Mouse (Mus musculus) intestine, embryonic 16.5 days (tissue): ENCODE data around the gene Gpsm2. TPM values are rescaled to one million over a fixed set of nuclear protein-coding genes. Genes with fewer than 3 reads are reported as not detected.

Experiments
- ATAC-seq: fragments of 200-750 bp; cut with Nextera tagmentation; 2 replicates; pipeline ENCODE4 v1.8.0; 2017; ENCODE audit warnings: moderate TSS enrichment, moderate library complexity
- H3K27ac ChIP-seq: fragments of 300-500 bp; sonication (generic); 2 replicates; pipeline ENCODE4 v1.5.1; 2014; ENCODE audit warnings: mild to moderate bottlenecking, low read length
- H3K27me3 ChIP-seq: fragments of 300-500 bp; sonication (generic); replicated peaks from 2 replicates; pipeline ENCODE4 v1.6.1; 2014; ENCODE audit warnings: low read length, control low read depth, mixed read lengths; ENCODE audit not compliant: control insufficient read depth, insufficient read depth
- H3K36me3 ChIP-seq: fragments of 300-500 bp; sonication (generic); 2 replicates; pipeline ENCODE4 v1.6.1; 2014; ENCODE audit warnings: low read length, control low read depth; ENCODE audit not compliant: control insufficient read depth, insufficient read depth
- H3K4me1 ChIP-seq: fragments of 300-500 bp; sonication (generic); 2 replicates; pipeline ENCODE4 v1.6.1; 2014; ENCODE audit warnings: low read length, control low read depth, mixed read lengths; ENCODE audit not compliant: control insufficient read depth, insufficient read depth
- H3K4me2 ChIP-seq: fragments of 300-500 bp; sonication (generic); 2 replicates; pipeline ENCODE4 v1.6.1; 2014; ENCODE audit warnings: low read depth, low read length, control low read depth
- H3K4me3 ChIP-seq: fragments of 300-500 bp; sonication (generic); 2 replicates; pipeline ENCODE4 v1.5.1; 2014; ENCODE audit warnings: mild to moderate bottlenecking, low read length
- H3K9ac ChIP-seq: fragments of 300-500 bp; sonication (generic); 2 replicates; pipeline ENCODE4 v1.6.1; 2014; ENCODE audit warnings: low read depth, low read length
- H3K9me3 ChIP-seq: fragments of 300-500 bp; sonication (generic); 2 replicates; pipeline ENCODE4 v1.6.1; 2016; ENCODE audit warnings: low read length, control low read depth; ENCODE audit not compliant: control insufficient read depth
- WGBS: fragments of 180-500 bp; shearing (Covaris S2); extraction: QIAGEN DNeasy Blood & Tissue Kit; methylation state at CpG from one replicate; pipeline ENCODE4 v1.1.7; 2014; 5-methylcytosine and 5-hydroxymethylcytosine counted together
- polyA plus RNA-seq: library from polyadenylated mRNA; unstranded; fragments of >200 nt; fragmentation: Nextera tagmentation; extraction: Ambion mirVana; gene quantifications from 2 replicates; pipeline ENCODE4 v1.2.1, GENCODE M21; 2015

Gene Gpsm2
- polyA plus RNA-seq, 1 experiment from 2014 or later, result 49.5 TPM

DNA sequence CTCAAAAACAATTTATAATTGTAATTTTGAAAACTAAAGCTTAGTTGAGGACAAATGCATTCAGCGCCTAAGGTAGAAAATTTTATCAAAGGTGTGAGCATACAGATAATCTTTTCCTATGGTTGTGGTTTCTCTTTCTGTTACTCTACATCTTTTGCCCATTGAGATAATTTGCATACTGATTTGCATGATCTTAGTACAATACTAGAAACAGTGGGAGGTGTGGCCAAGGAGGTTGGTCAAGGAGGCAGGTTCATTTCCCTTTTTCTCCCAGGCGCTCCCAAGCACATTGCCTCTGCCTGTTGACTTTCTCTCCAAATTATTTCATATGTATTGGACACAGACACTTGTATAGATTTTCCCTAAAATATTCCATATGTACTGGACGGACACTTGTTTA is 15.7 kb upstream of the Gpsm2 start:
- H3K4me2 ChIP-seq, result no peak overlapping the region
- H3K9me3 ChIP-seq, result no peaks in the 10 kb centered on the region
- 85% methylated on average over 3 of the region's 3 CpGs for WGBS
- H3K9ac ChIP-seq, result no peak overlapping the region
- H3K27ac ChIP-seq, result no peak overlapping the region
- no peaks in the 10 kb centered on the region for H3K4me1 ChIP-seq
- no peaks in the 10 kb centered on the region for H3K36me3 ChIP-seq
- H3K4me3 ChIP-seq, result no peak overlapping the region
- no peak for ATAC-seq
- H3K27me3 ChIP-seq, result no peaks in the 10 kb centered on the region

DNA sequence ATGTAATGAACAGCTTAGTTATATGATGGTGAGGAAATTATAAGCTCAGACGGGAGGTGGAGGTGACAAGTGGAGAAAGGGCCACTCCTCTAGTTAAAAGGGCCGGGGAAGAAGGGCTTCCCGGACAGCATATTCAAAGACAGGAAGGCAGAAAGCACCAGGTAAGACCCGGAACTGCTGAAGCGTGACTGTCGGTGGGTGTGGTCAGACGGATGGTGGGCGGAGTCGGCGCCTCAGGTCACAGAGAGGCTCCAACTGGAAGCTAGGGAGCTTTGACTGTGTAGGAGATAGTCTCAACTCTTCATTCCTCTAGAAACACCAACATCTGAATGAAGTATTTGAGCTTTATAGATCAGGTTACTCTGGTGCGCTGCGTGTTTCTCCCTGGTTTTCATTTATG is 8.2 kb upstream of the Gpsm2 start:
- H3K9me3 ChIP-seq, result no peaks in the 10 kb centered on the region
- no peak overlapping the region for H3K4me3 ChIP-seq
- H3K27me3 ChIP-seq, result no peaks in the 10 kb centered on the region
- 0 out of 2 replicates have a peak overlapping the region, but pooled peaks have one; percentile 7 for H3K4me2 ChIP-seq
- H3K27ac ChIP-seq, result no peak overlapping the region
- 33% methylated on average over 12 of the region's 12 CpGs for whole genome bisulfite sequencing
- peak; percentile 91 for ATAC-seq
- no peaks in the 10 kb centered on the region for H3K4me1 ChIP-seq
- no peak overlapping the region for H3K9ac ChIP-seq
- H3K36me3 ChIP-seq, result no peaks in the 10 kb centered on the region

DNA sequence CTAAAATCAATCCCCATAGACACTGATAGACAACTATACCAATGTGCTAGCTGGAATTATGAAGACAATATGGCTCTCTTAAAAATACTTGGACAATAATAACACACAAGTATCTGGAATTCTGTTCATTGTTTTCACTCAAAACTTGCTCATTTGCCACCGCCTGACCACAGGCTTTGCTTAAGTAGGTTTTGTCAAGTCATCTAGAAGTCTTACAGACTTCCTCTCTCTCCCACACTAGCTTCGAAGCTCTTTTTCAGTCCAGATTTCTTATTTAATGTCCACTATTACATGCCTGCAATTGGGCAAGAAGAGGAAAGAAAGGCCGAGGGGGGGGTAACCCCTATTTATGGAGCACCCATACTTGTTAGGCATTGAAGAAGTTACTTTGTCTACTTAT is 5.7 kb upstream of the Gpsm2 start:
- Histone ChIP-seq H3K4me1 (no peaks in the 10 kb centered on the region), H3K27ac (no peak overlapping the region), H3K36me3 (no peaks in the 10 kb centered on the region), H3K27me3 (no peaks in the 10 kb centered on the region), H3K9me3 (no peaks in the 10 kb centered on the region), H3K4me3 (no peak overlapping the region), H3K4me2 (no peak overlapping the region), H3K9ac (no peak overlapping the region)
- no peak for ATAC-seq
- WGBS, result 88% methylated on average over 3 of the region's 3 CpGs

DNA sequence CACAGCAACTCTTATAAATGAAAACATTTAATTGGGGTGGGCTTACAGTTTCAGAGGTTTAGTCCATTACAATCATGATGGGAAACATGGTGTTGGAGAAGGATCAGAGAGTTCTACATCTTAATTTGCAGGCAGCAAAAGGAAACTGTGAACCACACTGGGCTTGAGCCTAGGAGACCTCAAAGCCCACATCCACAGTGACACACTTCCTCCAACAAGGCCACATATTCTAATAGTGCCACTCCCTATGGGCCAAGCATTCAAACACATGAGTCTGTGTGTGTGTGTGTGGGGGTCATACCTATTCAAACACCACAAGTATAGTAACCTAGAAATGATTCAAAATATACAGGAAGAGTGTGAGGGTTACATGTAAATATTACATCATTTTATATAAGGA is 5.2 kb upstream of the Gpsm2 start:
- no peaks in the 10 kb centered on the region for H3K9me3 ChIP-seq
- no peak overlapping the region for H3K4me2 ChIP-seq
- H3K27ac ChIP-seq, result no peak overlapping the region
- H3K9ac ChIP-seq, result no peak overlapping the region
- H3K27me3 ChIP-seq, result no peaks in the 10 kb centered on the region
- no peaks in the 10 kb centered on the region for H3K36me3 ChIP-seq
- H3K4me3 ChIP-seq, result no peak overlapping the region
- ATAC-seq, result no peak
- H3K4me1 ChIP-seq, result no peaks in the 10 kb centered on the region

DNA sequence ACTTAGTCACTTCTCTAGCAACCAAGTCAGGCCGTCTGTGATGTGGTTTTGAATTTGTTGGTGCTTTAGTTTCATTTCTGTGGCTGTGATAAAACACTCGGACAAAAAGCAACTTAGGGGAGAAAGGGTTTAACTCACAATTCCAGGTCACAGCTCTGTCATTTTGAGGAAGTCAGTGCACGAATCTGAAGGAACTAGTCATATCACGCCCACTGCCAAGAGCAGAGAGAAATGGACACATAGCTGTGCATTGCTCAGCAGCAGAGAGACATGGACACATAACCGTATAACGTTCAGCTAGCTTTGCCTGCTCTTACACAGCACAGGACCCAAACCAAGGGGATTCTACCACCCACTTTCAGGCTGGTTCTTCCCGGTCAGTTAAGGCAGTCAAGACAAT is 4.3 kb upstream of the Gpsm2 start:
- H3K4me3 ChIP-seq, result no peak overlapping the region
- no peaks in the 10 kb centered on the region for H3K27me3 ChIP-seq
- H3K27ac ChIP-seq, result no peak overlapping the region

DNA sequence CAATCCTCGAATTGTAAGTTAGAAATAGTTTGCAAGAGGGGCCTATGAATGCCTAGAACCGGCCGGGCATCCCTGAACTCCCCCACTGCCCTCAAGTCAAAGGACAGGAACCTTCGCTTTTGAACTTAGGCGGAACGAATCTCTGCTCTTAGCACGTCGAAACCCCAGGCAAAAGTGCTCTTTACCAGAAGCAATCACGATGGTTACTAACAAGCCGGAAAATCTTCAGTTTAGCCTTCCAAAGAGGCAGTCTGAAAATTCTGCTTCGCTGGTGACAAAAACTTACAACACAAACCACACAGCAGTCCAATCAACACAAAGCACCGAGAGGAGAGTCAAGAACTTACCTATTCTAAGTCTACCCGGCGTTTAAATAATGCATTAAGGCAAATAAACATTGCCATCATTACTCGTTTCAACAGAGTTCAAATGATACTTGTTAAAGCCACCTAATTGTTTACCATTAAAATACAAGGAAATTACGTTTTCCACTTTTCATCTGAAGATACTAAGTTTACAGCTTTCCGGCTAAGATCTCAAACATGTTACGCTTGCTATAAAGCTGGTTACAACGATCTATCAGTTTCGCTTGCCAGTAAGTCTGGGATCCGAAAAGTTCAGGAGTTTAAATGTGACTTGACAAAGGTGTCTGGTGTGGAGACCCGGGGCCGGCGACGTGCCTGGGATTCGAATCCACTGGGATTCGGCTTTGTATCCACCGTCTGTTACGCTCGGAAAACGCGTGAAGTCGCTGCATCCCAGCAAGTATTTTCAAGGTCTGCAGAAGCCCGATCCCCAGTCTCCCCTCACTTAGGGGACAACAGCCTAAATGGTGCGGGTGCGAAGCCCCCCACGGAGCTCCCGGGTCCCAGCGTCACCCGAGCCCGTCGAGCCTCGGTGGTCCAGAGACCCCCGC is 775 bp downstream of the Gpsm2 start:
- Histone ChIP-seq H3K4me2 (peak overlapping the region; percentile 71), H3K27me3 (no peaks in the 10 kb centered on the region), H3K36me3 (no peaks in the 10 kb centered on the region), H3K9ac (peak overlapping the region; percentile 87), H3K27ac (peak overlapping the region; percentile 94), H3K4me1 (peaks cover 15% of the 10 kb centered on the region), H3K9me3 (no peaks in the 10 kb centered on the region), H3K4me3 (peak overlapping the region; percentile 75)
- WGBS, result under 1% methylated on average over 44 of the region's 44 CpGs
- peak; percentile 43 for ATAC-seq

More for the DNA sequence above, 4.3 kb upstream of the Gpsm2 start:
- H3K4me1 ChIP-seq, result no peaks in the 10 kb centered on the region
- H3K4me2 ChIP-seq, result no peak overlapping the region
- WGBS, result 89% methylated on average over 7 of the region's 7 CpGs
- no peak for ATAC-seq
- H3K9me3 ChIP-seq, result no peaks in the 10 kb centered on the region
- no peak overlapping the region for H3K9ac ChIP-seq
- H3K36me3 ChIP-seq, result no peaks in the 10 kb centered on the region

DNA sequence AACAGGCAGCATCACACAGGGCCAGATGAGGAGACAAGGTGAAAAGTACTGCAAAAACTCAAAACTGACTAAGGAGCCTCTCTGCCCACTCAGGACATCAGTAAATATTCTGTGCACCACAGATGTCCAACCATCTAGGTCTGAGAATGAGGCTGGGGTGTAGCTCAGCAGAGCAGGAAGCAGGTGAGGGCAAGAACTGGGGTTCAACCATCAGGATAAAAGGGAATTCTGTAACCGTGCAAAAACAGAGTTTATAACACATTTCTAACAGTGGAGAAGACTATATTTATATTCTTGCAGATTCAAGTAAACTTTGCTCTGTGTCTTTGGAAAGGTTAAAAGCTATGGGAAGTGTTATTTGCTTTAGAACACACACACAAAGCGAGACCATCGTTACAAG is 2.3 kb downstream of the Gpsm2 start:
- WGBS, result 58% methylated on average over 3 of the region's 3 CpGs
- Histone ChIP-seq H3K27me3 (no peaks in the 10 kb centered on the region), H3K4me3 (no peak overlapping the region), H3K4me2 (peak overlapping the region; percentile 71; the same call in 1 of the 2 replicates), H3K36me3 (no peaks in the 10 kb centered on the region), H3K4me1 (peaks cover 15% of the 10 kb centered on the region), H3K27ac (no peak overlapping the region), H3K9ac (no peak overlapping the region), H3K9me3 (no peaks in the 10 kb centered on the region)
- no peak for ATAC-seq

GRCm38 (mm10) chr3:108719357-108719756 is 2.8 kb downstream of the Gpsm2 start:
- Histone ChIP-seq H3K27me3 (no peaks in the 10 kb centered on the region), H3K4me1 (peaks cover 15% of the 10 kb centered on the region), H3K9me3 (no peaks in the 10 kb centered on the region), H3K9ac (no peak overlapping the region), H3K4me3 (no peak overlapping the region), H3K36me3 (no peaks in the 10 kb centered on the region), H3K4me2 (no peak overlapping the region), H3K27ac (no peak overlapping the region)
- ATAC-seq, result no peak
- 58% methylated on average over 2 of the region's 2 CpGs for WGBS

DNA sequence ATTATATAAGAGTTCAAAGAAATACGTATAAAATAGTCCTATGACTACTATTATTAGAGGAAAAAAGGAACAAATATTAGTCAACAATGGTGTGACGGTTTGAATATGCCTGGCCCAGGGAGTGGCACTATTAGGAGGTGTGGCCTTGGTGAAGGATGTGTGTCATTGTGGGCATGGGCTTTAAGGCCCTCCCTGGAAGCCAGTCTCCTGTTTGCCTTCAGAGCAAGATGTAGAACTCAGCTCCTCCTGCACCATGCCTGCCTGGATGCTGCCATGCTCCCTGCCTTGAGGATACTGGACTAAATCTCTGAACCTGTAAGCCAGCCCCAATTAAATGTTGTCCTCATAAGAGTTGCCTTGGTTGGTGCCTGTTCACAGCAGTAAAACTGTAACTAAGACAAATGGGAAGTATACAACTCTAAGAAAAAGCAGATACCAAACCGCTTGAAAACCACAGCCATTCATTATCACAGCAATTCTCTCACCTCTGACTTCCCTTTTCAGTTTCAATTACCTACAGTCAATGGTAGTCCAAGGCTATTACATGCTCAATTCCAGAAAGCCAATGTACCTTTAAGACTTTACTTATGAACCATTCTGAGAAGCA is 4.1 kb downstream of the Gpsm2 start:
- Histone ChIP-seq H3K27me3 (no peaks in the 10 kb centered on the region), H3K4me3 (no peak overlapping the region), H3K4me2 (no peak overlapping the region), H3K36me3 (no peaks in the 10 kb centered on the region), H3K9me3 (no peaks in the 10 kb centered on the region), H3K4me1 (peaks cover 23% of the 10 kb centered on the region), H3K9ac (no peak overlapping the region), H3K27ac (no peak overlapping the region)
- ATAC-seq, result no peak
- WGBS, result 82% methylated on average over 3 of the region's 3 CpGs
